Mouse (Mus musculus) gastrocnemius, adult 18-20 months (tissue): ENCODE measurements at regions not wholly inside any gene's neighbourhood (a gene's known extent, or its start where the extent isn't known, plus 50 kb on each side); places are given as distances from the start of the nearest gene placed in this dataset.
A peak's percentile ranks its signal among the peaks of the same experiment; 100 is the strongest.

Experiments used
- DNase-seq: peaks from one replicate; pipeline ENCODE4 v3.0.0; 2021; ENCODE audit warnings: low spot score

GRCm38 (mm10) chr10:98702470-98703215, 211.6 kb upstream of the Atp2b1 start:
- no peak for DNase-seq

DNA sequence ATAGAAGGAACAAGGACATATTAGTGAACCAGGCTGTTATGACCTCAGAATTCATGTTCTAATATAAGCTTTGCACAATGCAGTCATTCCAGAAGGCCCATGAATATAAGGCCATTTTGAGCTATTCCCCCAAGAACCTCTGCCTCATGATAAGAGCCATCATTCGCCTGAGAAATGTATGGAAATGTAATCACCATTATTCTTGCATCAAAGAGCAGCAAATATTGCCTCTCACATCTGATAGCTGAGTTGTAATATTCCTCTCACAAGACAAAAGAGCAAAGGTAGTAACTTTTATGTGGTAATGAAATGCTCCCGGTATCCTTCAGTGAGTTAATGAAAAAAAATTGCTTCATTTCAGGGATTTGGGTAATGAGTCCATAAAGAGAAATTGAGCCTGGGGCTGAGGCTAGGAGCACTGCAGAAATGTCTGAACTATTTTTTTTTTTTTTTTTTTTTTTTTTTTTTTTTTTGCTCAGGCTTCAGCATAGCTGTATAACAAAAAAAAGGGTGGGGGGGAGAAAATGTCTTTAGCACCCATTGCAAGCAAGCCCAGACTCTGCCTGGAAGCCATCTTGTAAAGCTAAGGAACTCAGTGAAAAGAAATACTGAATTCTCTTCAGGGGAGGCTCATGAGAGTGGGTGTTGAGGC, 210.4 kb upstream of the Atp2b1 start:
- DNase-seq = no peak

- DNase-seq = no peak
Measured at GRCm38 (mm10) chr10:98704559-98704958, 209.6 kb upstream of the Atp2b1 start.

- DNase-seq = no peak
Measured at GRCm38 (mm10) chr10:98717856-98718255, 196.3 kb upstream of the Atp2b1 start.

GRCm38 (mm10) chr10:98718706-98719105, 195.5 kb upstream of the Atp2b1 start:
- no peak for DNase-seq

GRCm38 (mm10) chr10:98720256-98721005, 193.8 kb upstream of the Atp2b1 start:
- no peak for DNase-seq

GRCm38 (mm10) chr10:98725110-98725509, 189.1 kb upstream of the Atp2b1 start:
- DNase-seq = no peak

DNA sequence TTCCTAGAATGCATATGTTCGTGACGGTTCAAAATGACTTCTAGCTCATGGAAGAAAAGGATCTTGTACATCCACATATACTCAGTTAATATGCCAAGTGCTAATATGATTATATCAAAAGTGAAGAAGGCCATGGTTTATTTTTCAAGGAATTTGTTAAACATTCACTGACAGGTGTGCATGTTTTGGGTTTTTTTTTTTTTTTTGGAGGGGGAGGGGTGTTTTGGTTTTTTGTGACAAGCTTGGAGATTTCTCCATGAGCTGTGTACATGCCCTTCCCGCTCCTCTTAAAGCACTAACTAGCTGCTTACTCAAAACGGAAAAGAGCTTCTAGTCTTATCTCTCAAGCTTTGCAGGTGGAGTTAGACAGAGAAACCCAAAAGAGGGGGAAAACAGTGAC, 187.1 kb upstream of the Atp2b1 start:
- DNase-seq = no peak

DNA sequence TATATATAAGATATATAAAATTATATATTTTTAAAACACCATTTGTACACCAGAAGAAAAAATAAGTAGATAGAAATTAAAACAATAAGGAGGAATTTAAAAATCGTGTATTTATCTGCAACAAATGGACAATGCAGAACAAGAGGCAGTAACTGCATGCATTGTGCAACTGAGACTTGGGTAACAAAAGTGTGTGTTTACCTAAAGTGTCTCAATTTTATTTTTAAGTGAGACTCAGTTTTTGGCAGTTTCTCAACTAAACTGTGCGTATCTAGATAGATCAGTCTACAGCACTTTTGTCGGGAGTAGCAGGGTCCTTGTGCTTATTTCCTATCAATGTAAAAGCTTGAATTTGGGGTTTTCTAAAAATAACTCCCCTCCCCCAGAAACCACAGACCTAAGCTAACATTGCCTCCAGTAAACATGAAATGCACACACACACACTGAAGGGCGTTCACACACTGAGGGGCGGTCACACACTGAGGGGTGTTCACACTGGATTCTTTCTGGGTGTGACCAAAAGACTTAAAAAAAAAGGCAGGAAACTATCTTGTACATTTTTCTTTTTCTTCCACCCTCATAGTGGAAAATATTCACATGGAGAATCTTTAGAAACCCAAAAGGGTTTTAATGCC, 185.7 kb upstream of the Atp2b1 start:
- no peak for DNase-seq

DNA sequence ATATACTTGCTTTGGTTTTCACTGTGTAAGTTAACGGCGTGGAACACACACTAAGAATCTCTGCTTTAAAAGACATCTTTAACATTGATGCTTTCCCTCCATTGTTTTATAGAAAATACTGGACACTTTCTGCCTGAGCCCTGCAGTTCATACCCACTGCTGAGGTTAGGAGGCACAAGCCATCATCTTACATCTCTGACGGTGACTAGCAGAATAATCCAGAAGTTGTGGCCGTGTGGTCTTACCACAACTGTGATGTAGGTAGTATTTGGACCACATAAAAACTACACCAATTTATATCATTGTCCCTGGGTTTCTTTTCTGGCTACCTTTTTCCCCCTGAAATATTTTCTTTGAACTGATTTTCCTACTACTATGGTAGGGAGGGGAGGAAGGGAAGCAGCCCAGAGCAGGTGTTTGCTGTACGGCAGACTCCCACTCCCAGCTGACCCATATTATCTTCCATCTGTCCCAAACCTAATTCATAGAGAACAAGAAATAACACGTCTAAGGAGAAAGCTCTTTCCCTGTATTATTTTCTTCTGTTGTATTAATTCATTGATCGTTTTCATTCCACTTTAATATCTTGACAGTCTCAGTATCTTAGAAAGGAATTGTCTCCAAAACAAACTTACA, 180.1 kb upstream of the Atp2b1 start:
- DNase-seq = no peak

GRCm38 (mm10) chr10:98740507-98741147, 173.6 kb upstream of the Atp2b1 start:
- no peak for DNase-seq

GRCm38 (mm10) chr10:98741398-98741797, 172.8 kb upstream of the Atp2b1 start:
- DNase-seq = peak; percentile 8

- DNase-seq = no peak
Measured at GRCm38 (mm10) chr10:98742822-98743605, 171.2 kb upstream of the Atp2b1 start.

DNA sequence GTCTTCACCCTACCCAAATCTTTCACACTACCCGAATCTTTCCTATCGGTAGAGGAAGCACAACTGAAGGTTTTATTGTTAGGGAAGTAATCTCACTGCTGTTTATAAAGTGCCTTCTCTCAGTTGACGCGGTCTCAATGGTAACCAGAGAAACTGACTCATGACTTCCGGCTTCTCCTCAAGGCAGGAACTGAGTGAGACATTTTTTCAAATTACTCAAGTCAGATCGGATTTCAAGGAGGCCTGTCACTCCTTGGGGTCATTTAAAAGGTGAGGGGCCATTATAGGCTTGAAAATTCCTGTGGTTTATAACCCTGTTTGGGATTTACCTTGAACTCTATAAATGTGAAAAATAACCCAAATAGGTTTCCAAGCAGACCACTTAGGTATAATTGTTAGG, 170.0 kb upstream of the Atp2b1 start:
- DNase-seq = peak; percentile 2

DNA sequence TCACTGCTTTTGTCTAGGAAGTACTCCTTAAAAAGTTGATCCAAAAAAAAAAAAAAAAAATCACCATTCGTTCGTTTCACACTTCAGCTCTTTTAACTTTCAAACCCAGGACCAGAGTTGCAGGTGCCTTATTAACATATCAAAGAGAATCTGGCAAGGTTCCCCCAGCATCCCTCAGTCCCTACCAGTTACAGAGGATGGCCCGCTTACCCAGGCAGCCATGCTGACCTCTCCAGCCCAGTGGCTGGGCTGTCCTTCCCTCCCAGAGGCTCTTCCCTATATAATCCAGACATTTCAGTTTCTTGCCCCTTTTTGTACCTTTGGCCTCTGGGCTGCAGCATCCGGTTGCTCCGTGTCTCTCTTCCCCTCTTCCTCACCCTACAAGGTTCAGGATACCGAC, 169.5 kb upstream of the Atp2b1 start:
- DNase-seq = no peak

DNA sequence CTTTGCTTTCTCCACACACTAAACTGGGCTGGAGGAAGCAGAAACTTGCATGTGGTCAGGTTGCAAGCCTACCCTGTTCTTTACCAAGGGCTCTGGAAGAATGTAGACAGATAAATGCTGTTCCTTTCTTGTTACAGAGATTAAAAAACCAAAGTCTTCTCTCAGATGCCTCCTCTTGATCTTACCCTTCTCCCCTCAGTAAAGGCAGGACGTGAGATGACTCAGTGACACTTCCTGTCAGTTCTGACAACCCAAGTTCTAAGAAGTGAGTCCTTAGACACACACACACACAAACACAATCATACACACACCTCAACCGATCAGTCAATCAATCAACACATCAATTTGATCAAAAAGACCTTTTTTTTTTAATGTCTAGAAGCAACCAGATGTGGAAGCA, 168.8 kb upstream of the Atp2b1 start:
- no peak for DNase-seq

DNA sequence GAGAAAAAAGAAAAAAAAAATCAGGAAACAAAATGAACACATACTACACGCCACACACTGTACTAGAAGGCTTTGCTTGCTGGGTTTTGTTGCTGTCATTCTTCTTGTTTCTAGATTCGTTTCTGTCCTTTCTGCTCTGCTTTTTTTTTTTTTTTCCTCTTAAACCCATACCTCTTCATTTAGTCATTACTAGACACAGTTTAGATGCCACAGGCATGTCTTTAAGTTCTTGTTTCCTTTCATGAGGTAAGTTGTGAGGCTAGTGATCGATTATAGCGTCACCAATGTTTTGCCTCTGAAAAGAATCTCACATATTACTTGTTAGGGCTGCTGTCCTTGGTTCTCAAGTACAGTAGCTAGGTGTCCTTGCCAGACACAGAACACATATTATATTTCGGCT, 168.3 kb upstream of the Atp2b1 start:
- no peak for DNase-seq

DNA sequence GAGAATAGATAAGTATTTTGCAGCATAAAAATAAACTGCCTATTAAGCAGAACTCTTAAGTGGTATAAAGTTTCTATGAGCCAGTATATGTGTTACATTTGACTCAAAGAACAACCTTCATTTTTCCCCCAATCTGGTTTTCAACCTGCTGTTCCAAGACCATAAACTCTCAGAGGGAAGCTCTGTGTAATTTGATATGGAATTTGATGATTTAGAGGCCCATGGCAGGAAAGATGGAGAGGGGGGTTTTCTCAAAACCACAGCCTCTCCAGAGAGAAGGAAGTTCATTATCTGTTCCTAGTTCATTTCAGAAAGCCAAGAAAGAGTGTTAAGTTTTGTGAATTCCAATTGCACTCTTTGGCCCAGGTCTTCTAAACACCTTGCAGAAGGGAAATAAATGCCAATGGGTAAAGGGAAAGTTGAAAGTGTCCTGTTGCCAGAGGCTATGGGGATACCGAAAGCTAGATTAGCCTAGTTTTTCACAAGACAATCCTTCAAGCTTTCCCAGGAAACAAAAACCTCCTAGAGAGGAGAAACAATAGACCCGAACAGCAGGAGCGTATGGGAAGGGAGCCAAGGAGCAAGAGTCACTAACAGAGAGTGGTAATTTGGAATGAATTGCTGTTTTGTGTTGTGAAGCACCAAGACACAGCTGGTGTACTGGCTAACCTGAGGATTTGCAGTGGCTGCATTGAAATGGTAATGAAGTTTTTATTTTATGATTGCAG, 165.2 kb upstream of the Atp2b1 start:
- no peak for DNase-seq

- no peak for DNase-seq
Measured at GRCm38 (mm10) chr10:98749584-98749947, 164.6 kb upstream of the Atp2b1 start.
